Mouse (Mus musculus): Measurements from ENCODE around the gene Dpp7.

The Dpp7 gene

DNA sequence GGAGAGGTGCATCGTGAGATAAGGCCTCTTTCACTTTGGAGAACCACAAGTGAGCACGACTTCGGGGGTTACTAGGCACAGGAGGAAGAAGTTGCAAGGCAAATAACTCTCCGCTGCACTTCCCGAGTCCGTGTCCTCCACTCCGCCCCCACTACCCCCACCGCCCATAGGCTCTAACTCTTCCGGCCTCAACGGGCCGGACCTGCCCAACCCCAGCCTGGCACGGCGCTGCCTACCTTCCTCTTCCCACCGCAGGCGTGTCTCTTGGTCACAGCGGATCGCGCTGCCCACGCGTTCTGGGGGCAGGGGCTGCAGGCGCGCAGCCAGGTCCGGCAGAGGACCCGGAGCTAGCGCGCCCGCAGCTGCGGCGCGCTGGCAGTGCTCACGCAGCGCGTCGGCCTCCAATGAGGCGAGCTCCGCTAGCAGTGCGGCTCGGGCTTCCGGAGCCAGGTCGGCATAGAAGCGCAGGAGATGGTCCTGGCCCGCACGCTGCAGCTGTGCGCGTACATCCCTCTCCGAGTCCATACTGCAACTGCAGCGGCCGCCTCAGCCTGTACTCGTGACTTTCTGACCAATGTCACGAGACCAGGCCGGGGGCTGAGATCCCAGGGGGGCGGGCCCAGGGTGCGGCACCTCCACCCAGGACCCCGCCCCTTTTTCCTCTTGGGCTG, 9.1 kb upstream of the Dpp7 start, which contains the start of gene Uap1l1:
Gene Uap1l1, minus strand, starts transcription at position 592 of the 671 bp plus-strand sequence.
- DNase-seq (ENCODE audit: low spot score), result peak; percentile 76

DNA sequence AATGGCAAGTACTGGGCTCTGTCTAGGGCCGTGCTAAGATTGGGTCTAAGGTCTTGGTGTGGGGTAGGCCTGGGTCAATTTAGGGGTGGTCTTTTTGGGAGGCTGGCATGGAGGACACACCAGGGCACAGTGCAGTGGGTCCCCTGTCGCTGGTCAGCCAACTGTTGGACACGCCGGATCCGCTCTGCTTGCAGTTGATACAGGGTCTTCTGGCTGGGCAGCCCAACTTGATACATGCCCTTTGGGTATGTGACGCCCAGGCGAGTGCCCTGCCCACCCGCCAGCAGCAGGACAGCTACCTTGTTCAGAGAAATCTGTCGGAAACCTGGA, 8.6 kb upstream of the Dpp7 start:
- no peak for DNase-seq (ENCODE audit: low spot score)

GRCm38 (mm10) chr2:25364313-25364712, 8.2 kb upstream of the Dpp7 start:
- no peak for DNase-seq (ENCODE audit: low spot score)

- no peak for DNase-seq (ENCODE audit: low spot score)
These were observed 7.5 kb upstream of the Dpp7 start for GRCm38 (mm10) chr2:25363478-25364178.

DNA sequence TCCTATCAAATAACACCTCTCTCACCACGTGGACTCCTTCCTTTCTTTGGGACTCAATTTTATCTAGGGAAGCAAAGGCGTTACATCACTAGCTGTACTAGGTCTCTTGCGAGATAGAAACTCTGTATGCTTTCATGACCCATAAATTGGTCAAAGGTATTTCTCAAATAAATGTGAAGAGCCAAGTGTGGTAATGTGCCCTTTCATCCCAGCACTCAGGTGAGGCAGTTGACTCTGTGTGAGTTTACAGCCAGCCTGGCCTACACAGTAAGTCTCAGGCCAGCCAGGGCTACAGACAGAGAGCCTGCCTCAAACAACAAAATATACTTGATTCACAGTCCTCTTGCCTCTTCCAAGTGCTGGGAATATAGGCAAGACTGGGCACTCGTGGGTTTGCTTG, 3.7 kb upstream of the Dpp7 start:
- no peak for DNase-seq (ENCODE audit: low spot score)

DNA sequence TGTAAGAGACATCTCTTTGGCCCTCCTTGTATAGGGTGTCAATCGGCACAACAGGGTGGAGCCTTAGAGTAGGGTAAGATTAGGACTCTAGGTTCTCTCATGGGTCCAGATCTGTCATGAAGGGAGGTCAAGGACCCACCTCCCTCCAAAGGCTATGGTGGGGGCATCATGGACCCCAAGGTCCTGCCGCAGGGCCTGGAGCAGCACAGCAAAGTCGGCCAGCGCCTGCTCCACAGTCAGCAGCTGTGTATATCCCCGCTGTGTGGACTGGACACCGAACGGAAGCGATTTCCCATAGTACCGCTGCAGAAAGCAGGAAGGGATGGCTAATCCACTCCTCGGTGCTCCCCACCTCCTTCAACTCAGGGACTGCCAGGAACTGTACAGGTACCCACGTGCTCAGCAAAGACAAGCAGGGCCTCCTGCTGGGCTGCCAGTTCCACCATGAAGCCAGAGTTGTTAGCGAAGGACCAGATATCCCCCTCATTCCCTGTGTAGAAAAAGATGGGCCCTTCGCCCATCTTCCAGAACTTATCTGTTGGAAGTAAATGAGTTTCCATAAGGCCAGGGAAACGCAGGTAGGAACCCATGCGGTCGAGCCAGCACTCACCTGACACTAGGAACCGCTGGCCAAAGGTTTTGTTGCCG, 616 bp downstream of the Dpp7 start:
- DNase-seq (ENCODE audit: low spot score), result no peak

DNA sequence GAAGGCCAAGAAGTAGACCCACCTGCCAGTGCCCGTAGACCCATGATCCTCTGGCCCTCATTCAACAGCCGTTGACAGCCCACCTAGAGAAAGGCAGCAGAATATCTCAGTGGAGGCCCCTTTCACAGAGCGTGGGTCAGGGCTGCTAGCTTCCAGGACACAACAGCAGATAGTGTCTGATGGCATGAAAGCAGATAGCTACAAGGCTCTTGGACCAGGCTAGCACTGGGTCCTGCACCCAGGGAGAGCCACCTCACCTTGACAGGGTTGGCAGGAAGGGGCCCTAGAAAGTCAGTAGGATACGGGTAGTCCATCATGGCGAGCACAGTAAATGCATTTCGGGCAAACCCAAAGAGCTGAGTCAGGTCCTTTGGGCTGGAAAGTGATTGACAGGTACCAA, 1.9 kb downstream of the Dpp7 start:
- DNase-seq (ENCODE audit: low spot score), result no peak

- no peak for DNase-seq (ENCODE audit: low spot score)
These were observed 5.5 kb downstream of the Dpp7 start for GRCm38 (mm10) chr2:25350701-25351100.

DNA sequence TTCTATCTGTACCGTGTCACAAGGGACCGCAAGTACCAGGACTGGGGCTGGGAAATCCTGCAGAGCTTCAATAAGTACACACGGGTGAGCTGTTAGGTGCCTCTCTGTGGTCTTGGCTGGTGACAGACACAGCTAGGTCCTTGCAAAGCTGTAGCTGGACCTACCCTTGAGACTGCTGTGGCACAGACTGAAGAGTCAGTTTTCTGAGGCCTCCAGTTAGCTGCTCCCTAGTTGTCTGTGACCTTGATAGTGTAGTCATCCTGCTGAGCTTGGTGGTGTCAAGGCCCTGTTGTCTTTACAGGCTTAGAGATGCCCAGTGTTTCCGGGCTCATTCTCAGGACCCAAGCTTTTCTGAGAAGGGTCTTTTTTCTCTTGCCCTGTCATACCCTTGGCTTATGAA, 6.7 kb downstream of the Dpp7 start:
- DNase-seq (ENCODE audit: low spot score), result no peak

DNA sequence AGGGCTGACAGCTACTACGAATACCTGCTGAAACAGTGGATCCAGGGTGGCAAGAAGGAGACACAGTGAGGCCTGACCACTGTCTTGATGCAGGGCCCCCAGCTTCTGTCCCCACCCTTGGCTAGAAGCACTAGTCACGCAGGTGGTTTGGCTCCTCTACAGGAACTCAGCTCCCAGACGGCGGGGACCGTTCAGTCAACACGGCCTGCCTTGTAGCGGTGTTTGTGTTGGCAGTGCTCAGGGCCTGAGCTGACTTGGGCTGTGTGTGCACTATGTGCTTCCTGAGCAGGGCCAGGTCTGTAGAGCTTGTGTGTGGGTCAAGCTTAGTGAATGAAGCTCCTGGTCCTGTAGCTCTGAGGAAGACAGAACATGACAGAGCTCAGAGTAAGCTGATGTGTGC, 8.0 kb downstream of the Dpp7 start:
- DNase-seq (ENCODE audit: low spot score), result no peak

DNA sequence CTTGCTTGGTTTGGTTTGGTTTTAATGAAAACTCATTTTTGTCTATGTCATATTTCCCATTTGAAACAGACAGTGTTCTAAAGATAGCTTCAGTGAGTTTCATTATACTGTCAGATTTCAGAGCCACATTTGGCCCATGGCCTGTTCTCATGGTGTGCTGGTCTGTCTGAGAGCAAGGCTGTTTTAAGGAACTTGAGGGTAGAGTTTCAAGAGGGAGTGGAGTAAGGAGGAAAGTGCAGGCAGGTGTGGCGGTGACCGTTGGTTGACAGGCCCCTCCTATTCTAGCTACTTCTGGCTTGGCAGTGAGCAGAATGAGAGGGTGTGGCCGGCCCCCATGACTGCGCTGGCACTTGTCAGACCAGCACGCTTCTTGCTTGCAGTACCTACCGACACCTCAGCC, 17.9 kb downstream of the Dpp7 start:
- no peak for DNase-seq (ENCODE audit: low spot score)

GRCm38 (mm10) chr2:25333569-25333968, 22.6 kb downstream of the Dpp7 start:
- DNase-seq (ENCODE audit: low spot score), result no peak

DNA sequence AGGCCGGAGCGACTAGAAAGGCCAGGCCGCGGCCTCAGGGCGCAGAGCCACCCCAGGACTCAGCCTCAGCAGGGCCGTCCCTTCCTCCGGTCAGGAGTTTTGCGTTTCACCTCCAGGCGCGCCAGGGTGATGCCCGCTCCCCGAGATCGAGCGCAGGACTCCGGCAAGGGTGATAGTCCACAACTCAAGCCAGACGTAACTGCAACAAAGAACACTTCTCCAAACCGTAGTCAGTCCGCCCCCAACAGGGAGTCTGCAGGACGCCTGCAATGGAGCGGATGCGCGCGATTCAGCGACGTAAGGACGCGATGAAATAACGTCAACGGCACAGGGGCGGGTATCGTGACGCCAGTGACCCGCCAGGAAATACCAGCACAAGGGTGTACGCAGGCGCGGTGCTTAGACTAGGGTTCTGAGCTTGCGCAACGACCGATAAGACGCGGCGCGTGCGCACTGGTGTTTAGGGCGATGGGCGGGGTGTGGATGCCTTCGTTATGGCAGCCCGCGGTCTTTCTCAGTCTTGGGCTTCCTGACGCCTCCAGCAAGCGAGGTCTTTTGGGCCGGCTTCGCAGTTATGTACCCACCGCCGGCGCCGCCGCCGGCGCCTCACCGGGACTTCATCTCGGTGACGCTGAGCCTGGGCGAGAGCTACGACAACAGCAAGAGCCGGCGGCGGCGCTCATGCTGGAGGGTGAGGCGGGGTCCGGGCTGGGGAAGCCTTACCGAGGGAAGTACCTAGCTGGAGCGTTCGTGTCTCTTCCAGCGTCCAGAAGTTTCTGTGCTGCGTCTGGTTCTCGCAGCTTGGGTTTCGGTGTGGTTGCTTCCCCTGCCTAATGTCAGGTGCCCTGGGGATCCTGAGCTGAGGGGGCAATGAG, 23.6 kb downstream of the Dpp7 start, which contains the start of gene Man1b1:
Gene Man1b1, plus strand, starts transcription at position 53 of the 875 bp plus-strand sequence.
- DNase-seq (ENCODE audit: low spot score), result peak; percentile 99

- DNase-seq (ENCODE audit: low spot score), result no peak
These were observed 24.7 kb downstream of the Dpp7 start for GRCm38 (mm10) chr2:25331470-25331869.

DNA sequence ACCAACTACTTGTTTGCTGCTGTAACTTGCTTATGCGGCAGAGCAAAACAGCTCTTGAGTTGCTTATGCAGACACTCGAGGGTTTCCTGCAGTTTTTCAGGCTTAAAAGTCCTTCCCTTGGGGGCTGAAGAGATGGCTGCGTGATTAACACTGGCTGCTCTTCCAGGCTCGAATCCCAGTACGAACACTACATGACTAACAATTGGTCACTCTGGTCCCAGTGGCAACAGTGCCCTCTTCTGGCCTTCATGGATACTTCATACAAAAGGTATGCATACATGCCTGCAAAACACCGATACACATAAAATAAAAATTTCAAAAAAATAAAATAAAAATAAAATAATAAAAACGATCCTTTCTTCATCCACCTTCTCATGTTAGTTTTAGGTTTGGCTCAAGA, 27.7 kb downstream of the Dpp7 start:
- DNase-seq (ENCODE audit: low spot score), result no peak

DNA sequence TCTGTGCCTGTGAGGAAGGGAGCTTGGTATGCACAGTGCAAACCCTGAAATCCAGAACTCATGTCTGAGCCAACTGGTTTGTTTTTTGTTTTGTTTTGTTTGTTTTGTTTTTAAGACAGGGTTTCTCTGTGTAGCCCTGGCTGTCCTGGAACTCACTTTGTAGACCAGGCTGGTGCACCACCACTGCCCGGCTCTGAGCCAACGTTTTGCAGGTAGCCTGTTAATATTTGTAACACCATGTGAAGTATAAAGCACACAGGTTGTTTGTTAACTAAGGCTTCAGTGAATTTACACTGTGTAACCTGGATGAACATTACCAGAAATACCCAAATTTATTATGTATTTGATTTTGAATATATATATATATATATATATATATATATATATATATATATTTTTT, 30.1 kb downstream of the Dpp7 start:
- DNase-seq (ENCODE audit: low spot score), result no peak

- no peak for DNase-seq (ENCODE audit: low spot score)
These were observed 36.1 kb downstream of the Dpp7 start for GRCm38 (mm10) chr2:25320084-25320483.

DNA sequence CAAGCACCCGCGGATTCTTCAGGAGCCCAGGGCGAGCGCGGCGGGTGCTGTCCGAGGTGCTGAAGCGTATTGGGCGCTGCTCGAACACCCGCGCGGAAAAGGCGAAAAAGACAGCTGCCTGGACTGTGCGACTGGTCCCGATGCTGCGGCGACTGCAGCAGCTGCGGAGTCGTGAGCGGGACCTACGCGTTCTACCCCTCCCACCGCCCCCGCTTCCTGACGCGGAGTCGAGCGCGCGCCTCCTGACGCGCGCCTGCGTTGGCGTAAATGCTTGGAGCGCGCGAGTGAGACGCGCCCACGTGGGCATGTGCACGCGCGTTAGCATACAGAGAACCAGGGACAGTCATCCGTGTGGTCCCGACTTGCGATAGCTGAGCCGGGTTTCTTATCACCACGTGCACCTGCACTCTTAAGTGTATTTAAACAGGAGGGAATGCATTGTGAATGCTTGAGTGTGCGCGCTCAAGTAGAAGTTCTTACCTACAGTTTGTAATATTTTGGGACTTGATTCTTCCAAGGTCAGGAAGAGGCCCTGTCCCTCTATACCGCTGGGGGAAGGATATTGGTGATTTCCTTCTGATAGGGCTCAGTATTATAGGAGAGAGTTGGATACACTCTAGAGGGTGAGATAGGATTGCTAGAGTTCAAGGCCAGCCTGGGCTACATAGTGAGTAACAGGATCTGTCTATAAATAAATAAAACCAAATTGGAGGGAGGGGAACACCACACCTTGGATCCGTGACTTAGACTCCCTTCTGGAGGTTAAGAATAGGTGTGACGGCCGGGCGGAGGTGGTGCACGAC, 37.0 kb downstream of the Dpp7 start, which contains the start of gene Grin1:
Gene Grin1, minus strand, starts transcription at position 217 of the 803 bp plus-strand sequence.
- DNase-seq (ENCODE audit: low spot score), result peak; percentile 87

- no peak for DNase-seq (ENCODE audit: low spot score)
These were observed 37.8 kb downstream of the Dpp7 start for GRCm38 (mm10) chr2:25318119-25318966.

DNA sequence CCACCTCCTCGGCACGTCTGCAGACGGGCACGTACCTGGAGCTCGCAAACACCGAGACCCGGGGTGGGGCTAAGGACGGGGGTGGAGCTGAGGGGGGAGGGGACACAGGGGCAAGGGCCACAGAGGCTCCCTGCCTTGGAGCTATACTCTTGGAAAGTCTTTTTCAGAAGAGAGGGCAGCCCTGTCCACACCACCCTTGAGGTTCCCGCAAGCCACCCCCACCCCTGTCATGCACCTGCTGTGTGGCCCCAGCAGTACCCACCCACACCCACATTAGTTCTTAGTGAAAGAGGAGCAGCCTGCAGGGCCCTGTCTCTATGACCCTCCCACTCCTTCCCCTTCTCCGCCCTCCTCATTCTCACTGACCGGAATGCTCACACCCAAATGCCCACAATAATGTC, 44.7 kb downstream of the Dpp7 start:
- DNase-seq (ENCODE audit: low spot score), result no peak

Data from layer of hippocampus, adult 11-12 months (tissue).